Mouse (Mus musculus) urinary bladder, postnatal 36 days (tissue): ENCODE measurements around the gene Sim1.

Experiments used
- DNase-seq, 2 experiments: peaks; one replicate each; pipeline ENCODE4 v3.0.0; 2022; ENCODE audit warnings: low spot score in 2 of 2, mixed read lengths in 1 of 2

Sim1 gene

GRCm38 (mm10) chr10:50894170-50894991, at the start of gene Sim1:
TSS of gene Sim1 (plus strand) at chr10:50894754.
- DNase-seq, result peak in 1 of 2 experiments; percentile 37

- no peak for DNase-seq
Measured at GRCm38 (mm10) chr10:50868202-50868601, 26.4 kb upstream of the Sim1 start.

GRCm38 (mm10) chr10:50876952-50877351, 17.6 kb upstream of the Sim1 start:
- DNase-seq, result no peak

DNA sequence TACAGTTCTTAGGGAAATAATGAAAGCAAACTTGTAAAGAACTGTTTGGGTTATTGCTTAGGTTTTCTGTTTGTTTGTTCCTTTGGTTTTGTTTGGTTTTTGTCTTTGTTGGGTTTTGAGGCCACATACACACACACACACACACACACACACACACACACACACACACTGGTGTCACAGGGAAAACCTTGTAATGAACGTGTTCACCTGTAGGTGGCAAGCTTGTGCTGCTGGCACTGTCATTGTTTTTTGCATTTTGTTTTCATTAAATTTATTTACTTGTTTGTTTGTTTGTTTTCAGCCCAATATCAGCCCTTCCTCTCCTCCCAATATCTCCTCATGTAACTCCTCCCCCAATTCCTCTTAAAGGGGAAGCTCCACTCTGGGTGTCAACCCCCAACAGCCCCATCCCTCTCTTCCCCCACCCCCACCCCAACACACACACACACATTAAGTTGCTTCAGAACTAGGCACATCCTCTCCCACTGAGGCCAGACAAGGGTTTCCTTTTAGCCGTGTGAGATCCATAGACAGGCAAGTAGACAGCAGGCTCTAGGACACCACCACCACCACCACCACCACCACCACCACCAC, 13.0 kb upstream of the Sim1 start:
- DNase-seq, result no peak

- no peak for DNase-seq
Measured at GRCm38 (mm10) chr10:50882366-50882765, 12.2 kb upstream of the Sim1 start.

GRCm38 (mm10) chr10:50886305-50886704, 8.2 kb upstream of the Sim1 start:
- no peak for DNase-seq

GRCm38 (mm10) chr10:50890621-50891020, 3.9 kb upstream of the Sim1 start:
- no peak for DNase-seq

DNA sequence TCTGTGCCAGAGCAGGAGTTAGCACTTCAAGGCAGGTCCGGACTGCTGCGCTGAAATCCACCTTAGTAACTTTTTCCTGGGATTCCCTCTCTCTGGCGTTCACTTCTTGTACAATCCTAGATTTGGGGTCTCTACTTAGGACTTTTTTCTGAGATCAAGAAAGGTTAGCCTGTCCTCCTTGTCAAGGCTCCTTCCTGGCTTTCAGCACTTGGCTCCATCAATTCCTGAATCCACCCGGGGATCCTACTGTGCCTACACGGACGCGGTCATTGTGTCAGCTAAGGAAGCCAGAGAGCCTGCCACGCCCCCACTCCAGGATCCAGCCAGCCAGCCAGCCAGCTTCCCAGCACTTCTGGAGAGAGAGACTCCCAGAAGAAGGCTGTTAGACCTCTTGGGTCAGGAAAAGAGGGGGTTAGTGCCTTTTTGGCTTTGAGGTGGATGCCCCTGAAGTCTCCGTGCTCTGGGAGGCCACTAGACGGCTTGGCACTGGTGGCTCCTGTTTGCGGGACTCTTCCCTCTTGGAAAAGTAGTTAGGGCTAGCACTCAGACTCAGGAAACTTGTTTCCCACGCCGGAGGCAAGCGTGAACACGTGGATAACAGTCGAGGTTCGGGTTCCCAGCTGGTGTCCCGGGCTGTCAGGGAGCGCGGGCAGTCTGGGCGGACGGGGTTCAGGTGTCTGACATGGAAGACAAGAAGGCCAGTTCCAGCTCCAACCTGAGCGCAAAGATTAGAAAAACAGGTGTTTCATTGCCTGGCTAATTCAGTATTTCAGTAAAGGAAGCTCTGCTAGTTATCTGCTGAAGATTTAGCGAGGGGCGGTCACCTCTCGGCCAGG, 2.5 kb upstream of the Sim1 start:
- no peak for DNase-seq

DNA sequence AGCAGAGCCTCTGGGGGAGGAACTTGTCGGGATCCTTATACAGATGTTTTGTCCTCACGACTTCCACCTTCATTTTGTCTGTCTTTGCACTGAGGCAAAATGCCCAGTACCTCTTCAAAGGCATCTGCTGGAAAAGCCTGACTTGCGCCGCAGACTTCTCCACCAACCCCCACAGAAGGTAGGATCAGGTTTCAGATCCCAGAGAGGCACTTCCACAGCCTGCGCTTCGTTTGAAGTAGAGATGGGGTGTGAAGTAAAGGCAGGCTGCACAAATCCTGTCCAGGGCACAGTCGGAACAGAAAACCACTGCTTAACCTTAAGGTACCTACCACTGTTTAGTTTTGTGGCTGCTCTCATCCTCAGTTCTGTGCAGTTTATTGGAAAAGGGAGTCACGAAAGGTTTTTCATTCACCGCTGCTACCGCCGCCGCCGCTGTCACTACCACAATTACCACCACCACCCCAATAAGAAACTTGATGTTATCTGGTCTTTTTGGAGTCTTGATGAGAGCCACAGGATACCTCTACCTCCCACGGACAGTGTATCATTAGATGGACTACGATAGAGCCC, 1.7 kb upstream of the Sim1 start:
- DNase-seq, result no peak

DNA sequence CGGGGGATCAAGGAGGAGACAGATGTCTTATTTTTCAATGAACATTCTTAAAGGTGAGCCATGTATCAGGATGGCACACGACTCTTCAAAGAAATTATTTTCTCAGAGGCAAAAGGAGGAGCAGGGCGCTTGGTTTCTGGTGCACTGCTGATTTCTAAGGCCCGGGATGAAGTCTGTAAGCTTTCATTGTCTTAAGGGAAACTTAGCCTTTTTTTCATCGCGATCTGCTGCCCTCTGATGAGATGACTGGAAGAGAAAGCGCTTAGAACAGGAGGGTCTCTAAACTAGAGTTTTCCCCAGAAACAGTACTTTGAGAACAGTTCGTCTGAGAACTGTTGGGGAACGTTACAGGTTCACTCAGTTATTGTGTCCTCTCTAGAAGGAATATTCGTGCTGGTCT, 1.0 kb upstream of the Sim1 start:
- no peak for DNase-seq

DNA sequence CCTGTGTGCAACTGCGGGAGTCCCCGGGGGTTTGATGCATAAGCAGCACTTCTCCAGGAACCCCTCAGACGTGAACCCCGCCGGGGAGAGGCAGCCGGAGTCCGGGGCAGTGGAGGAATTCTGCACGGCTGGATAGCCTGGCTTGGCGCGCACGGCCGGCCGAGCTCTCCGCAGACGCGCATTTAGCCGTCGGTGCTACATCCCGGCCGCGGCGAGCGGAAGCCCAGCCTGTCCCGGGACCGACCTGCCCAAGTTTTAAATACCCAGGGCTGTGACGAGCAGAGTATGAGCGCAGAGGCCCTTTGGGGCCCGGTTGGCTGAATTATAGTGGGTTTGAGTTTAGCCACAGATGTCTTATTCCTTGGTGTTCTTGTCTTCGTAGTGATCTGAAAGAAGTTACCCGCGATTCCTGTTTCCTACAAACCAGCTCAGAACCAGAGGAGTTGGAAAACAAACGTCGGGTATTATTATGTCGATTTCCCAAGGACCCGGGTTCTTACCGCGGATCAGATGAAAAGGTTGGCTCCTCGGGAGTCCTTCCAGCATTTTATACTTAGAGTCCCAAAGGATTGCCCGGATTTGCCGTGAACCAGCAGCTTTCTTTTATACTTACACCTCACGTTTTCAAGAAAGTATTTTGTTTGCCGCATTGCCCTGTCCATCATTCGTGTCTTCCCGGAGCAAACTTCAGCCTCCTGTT, 687 bp downstream of the Sim1 start:
- DNase-seq, result no peak

DNA sequence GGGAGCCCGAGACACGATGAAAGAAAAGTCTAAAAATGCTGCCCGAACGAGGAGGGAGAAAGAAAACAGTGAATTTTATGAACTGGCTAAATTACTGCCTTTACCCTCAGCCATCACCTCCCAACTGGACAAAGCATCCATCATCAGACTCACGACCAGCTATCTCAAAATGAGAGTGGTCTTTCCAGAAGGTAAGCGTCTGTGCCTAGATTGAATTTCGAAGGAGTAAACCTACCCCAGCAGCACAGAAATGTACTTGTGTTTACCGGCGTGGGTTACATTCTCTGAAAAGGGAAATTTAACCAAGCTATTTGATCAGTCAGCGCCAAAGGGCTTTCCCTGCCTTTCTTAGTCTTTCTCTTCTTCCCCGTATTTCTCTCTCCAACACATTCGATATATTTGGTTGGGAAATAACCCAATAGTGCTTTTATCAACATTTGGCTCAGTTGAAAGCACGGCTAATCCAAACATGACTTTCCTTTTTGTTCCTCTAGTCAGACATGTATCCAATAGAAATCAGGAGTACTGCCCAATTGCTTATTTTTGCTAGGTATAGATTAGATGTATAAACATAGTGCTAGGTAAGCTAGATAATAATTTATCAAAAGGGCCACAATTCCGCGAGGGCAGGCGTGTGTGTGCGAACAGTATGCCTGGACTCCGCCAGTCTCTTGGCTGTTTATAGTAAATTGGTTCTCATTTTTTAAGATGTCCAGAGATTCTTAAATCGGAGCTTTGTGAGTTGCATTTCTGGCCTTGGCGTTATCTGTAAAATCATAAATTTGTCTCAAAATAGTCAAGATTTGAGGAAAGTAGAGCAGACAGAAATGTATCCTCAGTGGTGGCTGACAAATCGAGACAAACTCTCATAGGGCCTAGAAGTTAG, 1.6 kb downstream of the Sim1 start:
- no peak for DNase-seq

- DNase-seq, result no peak
Measured at GRCm38 (mm10) chr10:50896767-50897390, 2.3 kb downstream of the Sim1 start.

- DNase-seq, result no peak
Measured at GRCm38 (mm10) chr10:50897530-50898471, 3.2 kb downstream of the Sim1 start.

DNA sequence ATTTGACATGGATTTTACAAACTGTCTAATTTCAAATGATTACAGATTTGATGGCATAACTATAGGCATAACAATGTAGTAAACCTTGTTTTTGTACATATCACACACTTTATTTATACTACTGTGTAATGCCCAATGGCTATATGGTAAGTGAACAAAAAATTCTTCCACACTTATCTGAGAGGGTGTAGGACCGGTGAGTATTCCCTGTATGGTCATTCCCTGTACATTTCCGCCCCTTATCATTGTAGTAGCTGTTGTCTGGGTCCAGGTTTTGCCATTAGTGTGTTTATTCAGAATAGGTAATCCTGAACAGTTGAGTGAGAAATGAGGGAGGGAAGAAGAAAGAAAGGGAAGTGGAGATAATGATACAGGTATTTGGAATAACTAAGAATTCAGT, 4.1 kb downstream of the Sim1 start:
- no peak for DNase-seq

- no peak for DNase-seq
Measured at GRCm38 (mm10) chr10:50899846-50900745, 5.5 kb downstream of the Sim1 start.

DNA sequence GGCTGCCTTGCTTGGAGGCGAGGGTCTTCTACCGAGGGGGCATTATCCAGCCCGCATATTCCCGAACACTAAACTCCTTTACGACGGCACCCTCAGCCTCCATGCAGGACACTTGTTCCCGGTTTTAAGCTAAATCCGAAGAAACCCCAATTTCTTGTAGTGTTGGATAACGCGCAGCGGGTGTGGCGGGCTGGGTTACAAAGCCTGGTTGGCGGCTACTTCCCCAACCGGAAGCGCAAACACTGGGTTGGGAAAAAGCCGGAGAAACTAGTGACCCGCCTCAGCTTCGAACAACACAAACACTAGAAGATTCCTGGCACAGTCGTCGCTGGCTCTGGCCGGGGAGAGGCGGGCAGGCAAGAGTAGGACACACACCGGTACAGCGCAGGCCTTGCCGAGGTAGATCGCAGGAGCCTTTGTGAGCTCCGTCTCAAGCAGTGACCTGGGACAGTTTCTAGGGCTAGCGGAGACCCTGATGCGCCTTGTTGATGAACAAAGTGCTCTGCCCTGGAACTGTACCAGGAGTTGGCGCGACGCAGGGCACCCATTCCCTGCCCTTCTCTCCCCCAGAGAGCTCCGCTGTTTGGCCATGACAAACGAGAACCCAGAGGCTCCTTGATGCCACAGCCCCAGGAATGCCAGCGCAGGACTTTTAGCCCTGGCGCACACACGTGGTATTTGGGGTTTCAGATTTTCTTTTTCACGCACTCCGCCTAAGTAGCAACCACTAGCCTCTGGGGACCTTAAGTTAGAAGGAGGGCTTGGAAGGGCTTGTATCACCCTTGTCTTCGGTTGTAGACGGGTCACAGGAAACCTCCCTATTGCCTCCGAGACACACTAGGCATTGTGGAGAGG, 6.4 kb downstream of the Sim1 start:
- DNase-seq, result no peak
